Mouse (Mus musculus) MEL-GATA-1-ER (cell line): ENCODE results near the gene Zfp462.

ENCODE experiments used
- DNase-seq: peaks from one replicate; pipeline ENCODE4 v3.0.0-alpha.2; 2012; ENCODE audit warnings: low read depth; ENCODE audit errors: extremely low read depth

Zfp462 gene

GRCm38 (mm10) chr4:54950136-54950535 lies 5.3 kb downstream of the Zfp462 start:
- DNase-seq = no peak

GRCm38 (mm10) chr4:54950866-54951265 lies 6.0 kb downstream of the Zfp462 start:
- no peak for DNase-seq

GRCm38 (mm10) chr4:54953657-54954395 lies 9.0 kb downstream of the Zfp462 start:
- DNase-seq = no peak

DNA sequence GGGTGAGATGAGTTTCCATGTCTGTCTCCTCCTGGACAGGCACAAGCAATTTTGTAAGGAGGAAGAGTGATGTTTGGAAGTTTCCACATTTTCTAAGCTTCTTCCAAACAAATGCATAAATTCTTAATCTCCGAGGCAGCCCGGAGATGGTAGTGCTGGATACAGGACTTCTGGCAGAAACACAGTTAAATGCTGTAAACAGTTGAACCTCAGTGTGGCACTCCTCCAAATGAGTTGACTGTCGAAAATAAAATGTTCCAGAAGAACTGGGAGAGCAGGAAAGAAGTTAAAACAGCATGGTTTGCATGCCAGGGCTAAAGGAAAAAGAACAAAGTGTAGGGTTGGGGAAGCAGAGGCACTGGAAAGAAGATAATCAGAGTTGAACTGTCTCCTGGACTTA lies 9.6 kb downstream of the Zfp462 start:
- no peak for DNase-seq

DNA sequence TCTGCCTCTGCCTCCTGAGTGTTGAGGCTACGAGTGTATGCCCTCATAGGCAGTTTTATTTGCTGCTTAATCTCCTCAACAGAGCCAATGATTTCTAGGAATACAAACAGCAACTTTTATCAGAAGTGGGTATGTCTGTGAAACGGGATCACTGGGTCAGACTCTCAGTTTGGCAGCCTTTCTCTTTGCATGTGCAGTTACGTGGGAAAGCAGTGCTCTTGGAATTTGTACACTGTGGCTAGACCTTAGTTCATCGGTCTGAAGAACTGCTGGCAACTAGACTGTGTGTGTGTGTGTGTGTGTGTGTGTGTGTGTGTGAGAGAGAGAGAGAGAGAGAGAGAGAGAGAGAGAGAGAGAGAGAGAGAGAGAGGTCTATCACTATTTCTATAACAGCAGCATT lies 15.9 kb downstream of the Zfp462 start:
- DNase-seq = no peak

- no peak for DNase-seq
Measured at GRCm38 (mm10) chr4:54962141-54962540, 17.3 kb downstream of the Zfp462 start.

DNA sequence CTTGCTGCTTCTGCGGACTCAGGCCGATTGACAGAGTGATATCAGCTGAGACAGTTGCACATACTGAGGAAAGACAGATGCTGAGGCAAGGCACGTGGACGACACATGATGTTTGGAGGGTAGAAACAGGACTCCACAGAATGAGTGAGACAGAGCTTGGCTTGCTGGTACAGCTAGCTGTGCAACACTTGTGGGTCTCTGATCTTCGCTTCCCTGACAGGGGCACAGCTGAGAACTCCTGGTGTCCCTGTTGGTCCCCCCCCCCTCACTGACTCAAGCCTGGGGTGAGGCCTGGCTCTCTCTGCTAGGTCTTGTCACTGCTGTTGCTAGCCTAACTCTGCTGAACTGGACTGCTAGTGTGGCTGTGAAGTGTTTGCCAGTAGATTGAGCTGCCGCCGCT lies 18.7 kb downstream of the Zfp462 start:
- DNase-seq = no peak

GRCm38 (mm10) chr4:54965169-54965695 lies 20.4 kb downstream of the Zfp462 start:
- no peak for DNase-seq

DNA sequence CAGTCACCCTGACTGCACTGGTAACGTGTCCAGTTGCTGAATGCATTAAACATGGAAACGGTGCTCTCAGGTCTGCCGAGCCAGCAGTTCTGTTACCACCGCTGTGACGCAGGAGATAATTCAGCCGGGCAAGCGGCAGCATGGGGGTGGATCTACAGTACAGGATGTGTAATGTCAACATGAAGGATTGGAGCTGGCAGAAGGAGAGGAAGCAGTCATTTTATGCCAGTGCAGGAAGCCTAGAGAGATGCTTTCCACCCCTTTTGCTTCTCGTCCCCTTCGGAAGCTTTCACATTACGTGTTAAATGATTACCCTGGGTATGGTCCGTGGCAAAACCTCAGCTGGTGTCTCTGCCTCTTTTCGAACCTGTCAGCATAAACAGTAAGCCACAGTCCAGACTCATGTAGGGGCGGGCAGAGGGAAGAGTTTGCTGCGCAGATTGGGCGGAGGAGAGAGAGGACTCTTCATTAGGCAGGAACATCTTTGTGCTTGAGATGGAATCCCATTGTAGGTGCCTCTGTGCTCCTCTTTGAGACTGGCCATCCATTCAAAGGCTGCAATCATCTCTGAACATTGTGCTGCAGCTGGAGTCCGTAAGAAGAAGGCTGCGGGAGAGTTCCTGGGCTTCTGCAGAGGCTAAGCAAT lies 21.4 kb downstream of the Zfp462 start:
- DNase-seq = no peak

DNA sequence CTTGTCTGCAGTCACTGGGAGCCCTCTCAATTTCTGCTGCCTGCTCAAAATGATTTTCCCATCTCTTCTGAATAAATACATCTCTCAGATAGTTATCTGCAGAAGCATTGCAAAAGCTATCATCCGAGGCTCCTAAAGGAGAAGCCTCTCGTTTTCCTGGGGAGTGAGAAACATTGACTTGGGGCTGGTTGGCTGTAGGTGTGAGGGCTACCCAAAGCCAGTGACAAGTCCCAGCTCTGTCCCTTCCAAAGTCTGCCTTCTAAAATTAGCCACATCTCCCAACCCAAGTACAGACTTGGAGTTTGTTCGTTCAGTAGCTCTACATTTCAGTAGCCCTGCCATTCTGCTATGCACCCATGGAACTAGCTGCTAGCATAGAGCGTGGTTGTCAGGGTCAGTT lies 22.3 kb downstream of the Zfp462 start:
- DNase-seq = no peak

- DNase-seq = no peak
Measured at GRCm38 (mm10) chr4:54967721-54968120, 22.9 kb downstream of the Zfp462 start.

GRCm38 (mm10) chr4:54969671-54970295 lies 24.9 kb downstream of the Zfp462 start:
- DNase-seq = no peak

DNA sequence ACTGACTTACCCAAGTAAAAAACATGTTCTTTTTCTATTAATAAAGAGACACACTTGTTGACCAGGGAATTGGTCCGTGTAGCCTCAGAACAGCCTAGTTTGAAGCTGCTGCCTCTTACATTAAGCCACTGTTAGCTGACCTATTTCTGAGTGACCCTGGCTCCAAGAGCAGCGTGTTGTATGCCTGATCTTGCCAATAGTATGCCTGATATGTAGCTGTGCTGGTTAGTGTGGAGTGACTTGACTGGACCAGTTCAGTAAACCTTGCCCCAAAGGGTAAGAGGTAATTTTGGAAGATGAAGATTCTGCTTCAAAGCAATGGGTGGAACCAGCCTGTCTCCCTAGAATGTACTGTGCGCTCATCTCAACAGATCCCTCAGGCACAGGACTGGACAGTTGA lies 26.5 kb downstream of the Zfp462 start:
- no peak for DNase-seq

DNA sequence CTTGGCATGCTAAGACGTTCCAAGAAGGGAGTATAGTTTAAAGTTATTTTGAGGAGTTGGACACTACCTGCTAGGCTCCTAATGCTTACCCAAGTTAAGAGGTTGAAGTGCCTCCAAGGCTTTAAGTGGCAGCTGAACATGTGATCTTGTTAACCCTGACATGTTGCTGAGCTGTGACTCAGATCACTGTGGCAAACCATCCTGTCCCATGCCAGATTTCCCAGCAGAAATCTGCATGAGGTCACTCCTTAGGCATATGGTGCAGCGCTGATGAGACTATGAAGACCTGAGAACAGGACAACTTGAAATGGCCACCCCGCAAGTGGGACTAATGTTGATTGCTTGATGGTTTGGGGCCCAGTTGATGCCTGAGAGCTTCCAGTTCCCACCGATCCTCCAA lies 27.2 kb downstream of the Zfp462 start:
- DNase-seq = no peak

DNA sequence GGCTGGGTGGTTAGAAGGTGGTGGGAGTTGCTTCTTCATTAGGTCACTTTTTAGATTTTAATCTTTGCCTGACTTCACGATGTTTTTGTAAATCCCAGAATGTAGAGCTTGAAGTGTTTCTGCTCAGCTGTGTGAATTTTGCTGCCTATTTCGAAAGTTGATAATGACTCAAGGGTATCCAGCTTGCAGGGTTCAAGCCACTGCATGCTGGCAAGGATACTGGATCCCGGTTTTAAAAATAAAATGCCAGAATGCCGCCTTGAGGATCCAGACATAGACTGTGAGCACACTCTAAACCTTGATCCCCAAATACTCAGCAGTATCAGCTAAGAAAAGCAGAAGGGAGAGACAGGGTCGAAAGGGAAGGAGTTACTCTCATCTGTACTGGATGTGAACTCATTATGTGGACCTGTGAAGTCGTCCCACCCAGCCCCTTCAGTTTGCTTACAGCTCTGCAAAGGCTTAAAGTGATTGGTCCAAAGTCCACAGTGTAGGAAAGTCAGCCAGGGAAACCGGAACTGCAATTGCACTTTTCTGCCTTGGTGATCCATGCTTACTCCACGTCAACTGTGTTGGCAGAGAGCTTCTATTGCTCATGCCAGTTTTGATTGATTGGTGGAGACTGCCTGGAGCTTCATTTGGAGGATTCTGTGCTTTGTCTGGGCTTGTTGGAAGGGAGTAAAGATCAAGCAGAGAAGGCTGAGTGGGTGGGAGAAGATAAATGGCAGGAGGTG lies 28.1 kb downstream of the Zfp462 start:
- DNase-seq = no peak

- DNase-seq = no peak
Measured at GRCm38 (mm10) chr4:54979771-54980472, 35.1 kb downstream of the Zfp462 start.

GRCm38 (mm10) chr4:54984502-54984901 lies 39.7 kb downstream of the Zfp462 start:
- no peak for DNase-seq

- DNase-seq = no peak
Measured at GRCm38 (mm10) chr4:54986671-54987070, 41.8 kb downstream of the Zfp462 start.

GRCm38 (mm10) chr4:54987256-54987655 lies 42.4 kb downstream of the Zfp462 start:
- DNase-seq = no peak

DNA sequence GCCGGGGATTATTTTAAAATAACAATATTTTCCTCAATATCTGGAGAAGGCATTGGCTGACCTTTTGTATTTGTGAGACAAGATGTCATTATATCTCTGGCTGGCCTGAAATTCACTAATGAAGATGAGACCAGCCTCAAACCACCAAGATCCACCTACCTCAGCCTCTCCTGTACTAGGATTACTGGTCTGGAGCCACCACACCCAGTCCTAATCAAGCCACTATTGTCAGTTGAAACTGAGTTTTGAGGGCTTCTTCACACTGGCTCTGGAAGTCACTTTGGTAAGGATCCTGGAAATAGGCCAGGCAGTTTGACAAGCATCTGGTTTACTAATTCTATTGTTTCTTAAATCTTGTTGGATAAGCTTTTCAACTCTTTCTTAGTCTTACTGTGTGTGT lies 43.1 kb downstream of the Zfp462 start:
- DNase-seq = no peak

DNA sequence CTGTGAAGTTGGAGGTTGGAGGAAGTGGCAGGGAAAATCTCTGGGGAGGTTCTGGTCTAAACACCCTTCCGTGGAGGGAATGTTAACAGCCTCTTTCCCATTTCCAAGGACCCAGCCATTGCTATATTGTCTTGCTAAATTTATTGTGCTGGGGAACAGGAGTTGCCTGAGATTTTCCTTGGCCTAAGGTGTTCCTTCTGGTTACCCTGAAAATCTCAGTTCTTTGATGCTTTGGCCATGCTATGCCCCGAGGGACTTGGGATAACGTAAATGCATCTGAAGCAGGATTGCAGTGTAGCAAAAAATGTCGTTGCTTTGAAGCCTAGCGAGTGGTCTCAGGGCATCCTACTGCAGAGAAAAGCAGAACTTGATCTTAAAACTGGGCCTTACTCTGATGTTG lies 47.1 kb downstream of the Zfp462 start:
- DNase-seq = no peak
